Mouse (Mus musculus) erythroblast, embryonic 14.5 days (primary cell): Measurements from ENCODE around the gene Mpped2.

ENCODE experiments used
- GATA1 ChIP-seq: IDR thresholded peaks from 2 replicates; pipeline ENCODE4 v1.6.1; 2012; ENCODE audit warnings: low read length, inconsistent platforms, mixed read lengths
- TAL1 ChIP-seq: IDR thresholded peaks from 3 replicates; pipeline ENCODE4 v1.6.1; 2012; ENCODE audit warnings: low read length, inconsistent platforms, mixed read lengths

DNA sequence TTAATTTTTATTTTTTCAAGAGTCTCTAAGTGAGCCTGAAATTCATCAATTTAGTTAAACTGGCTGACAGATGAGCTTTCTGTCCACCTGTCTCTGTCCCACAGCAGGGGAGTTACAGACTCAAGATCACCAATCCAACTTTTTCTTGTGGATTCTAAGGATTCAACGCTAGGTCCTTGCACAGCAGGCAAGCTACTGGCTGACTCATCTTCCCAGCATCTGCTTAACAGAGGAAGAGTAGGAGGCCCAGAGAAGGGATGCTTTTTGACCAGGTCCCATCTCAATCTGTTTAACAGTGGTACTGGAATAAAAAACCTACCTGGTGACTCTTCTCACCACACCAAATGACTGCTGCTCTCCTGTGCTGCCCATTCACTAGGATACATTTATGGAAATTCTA is 133.0 kb downstream of the Mpped2 start:
- no peak for TF ChIP-seq TAL1
- no peak for TF ChIP-seq GATA1
